Mouse (Mus musculus) brain, embryonic 18.5 days (tissue): ENCODE results near the gene Gm17542.
A peak's percentile ranks its signal among the peaks of the same experiment; 100 is the strongest.
"Not testable (repeated sequence)": the region's sequence is repeated elsewhere in the genome, so short reads cannot be mapped to it uniquely, and the experiment has no call there.

ENCODE experiments used
- DNase-seq: peaks from one replicate; pipeline ENCODE4 v3.0.0-alpha.2; 2012; ENCODE audit warnings: low read depth, low spot score

The Gm17542 gene

GRCm38 (mm10) chr10:58718110-58718509 lies at the start of gene Gm17542:
Gm17542 (minus strand) TSS chr10:58718210.
- DNase-seq: not testable (repeated sequence)

DNA sequence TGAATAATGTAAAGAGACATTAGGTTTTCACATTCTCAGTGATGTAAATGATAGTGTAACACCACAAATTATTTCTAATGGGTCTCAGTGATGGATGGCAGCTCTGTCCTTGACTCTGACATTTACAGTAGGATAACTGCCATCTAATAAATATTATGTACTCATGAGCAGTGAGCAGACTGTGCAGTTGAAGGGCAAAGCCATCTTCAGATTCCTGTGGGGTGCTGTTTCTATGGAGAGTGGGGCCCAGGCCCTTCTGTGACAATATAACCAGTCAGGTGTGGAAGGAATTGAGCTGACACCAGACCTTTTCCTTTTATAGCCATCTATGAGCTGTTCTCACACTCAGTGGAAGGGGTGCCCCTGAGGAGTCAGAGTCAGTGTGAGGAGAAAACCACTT lies 21.8 kb upstream of the Gm17542 start:
- no peak for DNase-seq

DNA sequence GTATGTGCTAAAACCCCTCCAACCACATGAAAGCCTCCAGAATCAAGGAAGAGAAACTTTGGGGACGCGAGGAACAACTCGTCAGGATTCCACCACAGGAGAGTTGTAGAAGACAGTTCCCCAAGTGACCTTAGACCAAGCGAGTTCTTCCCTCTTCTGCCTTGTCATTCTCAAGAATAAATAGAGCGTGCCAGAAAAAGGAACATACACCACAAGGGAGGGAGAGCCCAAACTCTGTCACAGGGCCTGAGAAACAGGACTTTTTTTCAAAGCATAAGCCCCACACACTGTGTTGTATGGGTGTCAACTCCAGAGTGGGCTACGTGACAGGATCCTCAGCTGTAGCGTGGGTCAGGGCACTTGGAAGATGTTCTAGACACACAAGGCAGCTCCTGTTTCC lies 20.1 kb upstream of the Gm17542 start:
- no peak for DNase-seq

DNA sequence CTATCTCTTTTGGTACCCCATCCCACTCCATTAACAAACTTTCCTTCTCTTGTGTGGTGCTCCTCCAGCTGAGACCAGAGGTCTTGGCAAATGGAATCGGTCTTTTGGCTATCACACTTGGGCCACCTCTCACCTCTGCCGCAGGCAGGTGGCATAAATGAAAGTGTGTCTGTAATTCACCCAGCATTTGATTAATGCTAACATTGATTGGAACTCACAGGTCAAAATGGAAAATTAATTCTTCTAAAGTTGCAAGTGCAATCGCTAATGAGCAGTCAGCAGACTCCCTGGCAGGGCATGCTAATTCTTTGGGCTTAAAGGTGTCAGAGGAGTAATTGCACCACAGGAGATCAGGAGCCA lies 3.2 kb downstream of the Gm17542 start:
- no peak for DNase-seq

DNA sequence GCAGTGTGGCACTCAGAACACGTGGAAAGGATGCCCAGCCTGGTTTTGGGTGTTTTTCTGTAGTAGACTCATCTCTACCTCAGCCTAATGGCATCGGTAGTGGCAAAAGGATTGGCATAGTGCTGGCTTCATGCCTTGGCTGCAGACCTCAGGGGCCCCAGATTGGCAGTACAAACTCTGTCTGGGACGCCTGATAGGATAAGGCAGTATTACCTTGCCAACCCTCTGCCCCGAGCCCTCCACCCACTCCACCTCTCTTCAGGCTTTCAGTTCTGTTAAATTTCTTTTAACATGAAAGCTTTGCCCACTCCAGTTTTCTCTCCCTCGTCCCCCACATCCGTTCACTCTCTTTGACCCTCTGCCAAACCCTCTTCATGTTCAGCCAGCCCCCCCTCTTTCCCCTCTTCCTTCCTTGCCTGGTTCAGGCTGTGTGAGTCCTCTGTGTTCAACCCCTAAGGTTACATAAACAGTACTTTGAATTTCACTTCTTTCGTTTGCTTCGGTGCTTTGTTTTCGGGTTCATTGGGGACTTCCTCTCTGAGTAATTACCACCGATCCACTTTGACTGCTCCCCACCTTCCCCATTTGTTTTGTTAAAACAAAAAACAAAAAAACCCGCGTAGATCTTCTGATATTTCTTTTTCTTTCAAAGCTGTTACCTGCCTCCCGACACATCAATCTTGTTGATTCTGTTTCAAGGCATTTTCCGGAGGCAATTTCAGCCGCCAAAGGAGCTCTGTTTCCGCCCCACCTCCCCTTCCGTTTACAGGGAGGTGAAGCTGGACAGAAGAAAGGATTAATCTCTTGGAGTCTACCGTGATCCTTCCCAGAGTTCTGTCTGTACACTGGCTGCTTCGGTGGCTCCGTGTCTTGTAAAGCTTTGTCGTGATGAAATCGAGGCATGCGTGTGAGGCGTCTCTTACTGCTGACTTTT lies 3.9 kb downstream of the Gm17542 start:
- DNase-seq: no peak

DNA sequence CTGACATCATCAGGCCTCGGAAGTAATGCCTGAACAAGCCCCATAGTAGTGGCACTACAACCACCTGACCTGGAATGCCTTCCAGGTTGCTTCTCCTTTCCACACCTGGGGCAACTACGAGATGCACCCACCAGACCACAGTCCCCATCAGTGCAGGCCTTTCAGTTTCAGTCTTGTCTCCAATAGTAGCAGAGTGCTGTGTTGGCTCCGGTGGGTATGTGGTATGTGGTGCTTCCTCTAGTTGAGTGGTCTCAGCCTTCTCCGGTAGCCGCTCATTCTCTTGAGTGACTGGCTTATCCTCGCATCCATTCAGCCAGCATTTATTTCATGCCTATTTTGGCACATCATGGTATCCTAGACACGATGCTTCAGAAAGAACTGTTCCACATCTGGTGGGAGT lies 4.8 kb downstream of the Gm17542 start:
- no peak for DNase-seq

DNA sequence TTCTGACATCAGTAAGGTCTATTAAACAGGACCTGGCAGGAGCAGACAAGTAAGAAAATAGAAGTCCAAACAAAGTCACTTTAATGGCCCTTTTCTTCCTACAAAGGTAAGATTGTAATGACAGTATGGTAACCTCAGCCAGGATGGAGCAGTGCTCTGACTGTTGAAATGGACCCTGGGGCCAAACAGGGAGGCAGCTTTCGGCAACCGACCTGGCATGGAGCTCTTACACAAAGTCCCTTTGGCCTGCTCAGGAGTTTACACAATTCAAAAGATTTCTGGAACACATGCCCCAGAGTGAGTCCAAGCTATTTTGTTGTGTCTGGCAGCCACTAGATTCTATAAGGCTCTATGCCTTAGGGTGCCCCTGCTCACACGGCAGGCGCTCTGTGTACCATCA lies 9.0 kb downstream of the Gm17542 start:
- no peak for DNase-seq

DNA sequence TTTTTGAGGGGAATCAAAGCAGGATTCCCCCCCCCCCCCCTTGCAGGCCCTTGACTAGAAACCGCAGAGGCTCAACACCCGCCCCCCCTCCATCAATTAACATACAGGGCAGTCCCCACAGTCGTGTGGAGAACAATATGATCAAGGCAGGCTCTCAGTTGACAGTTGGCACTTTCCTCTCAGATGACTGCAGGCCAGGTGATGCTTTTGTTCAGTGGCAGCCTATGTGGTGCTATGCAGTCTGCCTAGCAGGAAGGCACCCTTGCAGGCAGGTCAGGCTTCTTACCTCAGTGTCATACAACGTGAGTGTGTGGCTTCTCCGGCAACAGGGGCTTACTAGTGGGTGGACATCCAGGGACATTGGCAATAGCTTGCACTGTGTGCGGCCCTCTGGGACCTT lies 17.4 kb downstream of the Gm17542 start:
- DNase-seq: no peak

- no peak for DNase-seq
These were observed 17.9 kb downstream of the Gm17542 start for GRCm38 (mm10) chr10:58700160-58700559.

DNA sequence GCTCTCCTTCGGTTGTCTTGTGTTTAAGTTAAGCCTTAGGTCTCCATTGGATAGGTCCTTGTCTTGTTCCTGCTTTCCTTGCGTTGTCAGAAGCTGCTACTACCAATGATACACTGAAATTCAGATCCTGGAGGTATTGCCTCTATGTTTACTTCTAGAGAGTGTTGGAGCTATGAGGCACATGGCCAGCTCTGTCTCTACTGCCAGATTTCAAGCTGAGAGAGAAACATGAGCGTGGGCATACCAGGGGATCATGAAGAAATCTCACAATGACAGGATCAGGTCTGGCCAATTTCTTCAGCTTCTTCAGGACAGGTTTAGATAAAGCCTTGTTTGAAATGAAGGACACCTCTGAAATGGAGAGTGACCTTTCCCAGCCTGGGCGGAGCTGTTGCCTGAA lies 19.1 kb downstream of the Gm17542 start:
- no peak for DNase-seq

DNA sequence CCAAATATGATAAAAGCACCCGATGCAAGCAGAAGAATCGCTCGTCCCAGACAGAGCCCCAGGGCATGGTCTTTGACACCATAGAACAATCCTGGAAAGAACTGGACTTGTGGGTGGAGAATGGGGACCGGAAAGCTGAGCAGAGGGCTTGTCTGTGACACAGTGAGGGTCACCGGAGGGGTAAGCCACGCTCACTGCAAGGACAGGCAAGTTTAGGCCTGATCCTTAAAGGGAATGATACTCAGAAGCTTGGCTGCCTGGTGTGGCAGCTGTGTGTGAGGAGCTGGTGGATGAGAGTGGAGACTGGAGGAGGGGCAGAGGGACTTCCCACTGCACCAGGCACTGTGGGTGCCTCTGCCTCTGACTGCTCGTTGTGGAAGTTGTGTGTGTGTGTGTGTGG lies 27.0 kb downstream of the Gm17542 start:
- DNase-seq: no peak

- DNase-seq: no peak
These were observed 38.7 kb downstream of the Gm17542 start for GRCm38 (mm10) chr10:58679298-58679697.

DNA sequence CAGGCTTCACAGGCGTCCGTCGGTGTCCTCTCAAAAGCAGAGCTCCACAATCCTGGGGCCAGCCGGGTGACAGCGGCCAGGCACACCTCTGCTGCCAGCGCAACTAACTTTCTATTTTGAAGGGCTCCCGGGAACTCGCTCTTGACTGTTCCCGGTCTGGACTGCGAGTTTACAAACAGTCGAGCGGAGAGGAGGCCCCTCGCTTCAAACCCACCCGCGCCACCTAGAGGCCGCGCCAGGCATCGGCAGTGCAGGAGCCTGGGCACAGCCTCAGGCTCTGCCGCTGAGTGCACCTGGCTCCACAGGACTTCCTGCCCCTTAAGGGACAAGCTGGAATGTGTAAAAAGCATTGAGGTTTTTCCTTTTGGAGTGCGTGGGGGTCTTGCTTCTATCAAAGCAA lies 42.5 kb downstream of the Gm17542 start, which contains the start of gene Edar:
Gene Edar, minus strand, starts transcription at position 122 of the 400 bp plus-strand sequence.
- no peak for DNase-seq

DNA sequence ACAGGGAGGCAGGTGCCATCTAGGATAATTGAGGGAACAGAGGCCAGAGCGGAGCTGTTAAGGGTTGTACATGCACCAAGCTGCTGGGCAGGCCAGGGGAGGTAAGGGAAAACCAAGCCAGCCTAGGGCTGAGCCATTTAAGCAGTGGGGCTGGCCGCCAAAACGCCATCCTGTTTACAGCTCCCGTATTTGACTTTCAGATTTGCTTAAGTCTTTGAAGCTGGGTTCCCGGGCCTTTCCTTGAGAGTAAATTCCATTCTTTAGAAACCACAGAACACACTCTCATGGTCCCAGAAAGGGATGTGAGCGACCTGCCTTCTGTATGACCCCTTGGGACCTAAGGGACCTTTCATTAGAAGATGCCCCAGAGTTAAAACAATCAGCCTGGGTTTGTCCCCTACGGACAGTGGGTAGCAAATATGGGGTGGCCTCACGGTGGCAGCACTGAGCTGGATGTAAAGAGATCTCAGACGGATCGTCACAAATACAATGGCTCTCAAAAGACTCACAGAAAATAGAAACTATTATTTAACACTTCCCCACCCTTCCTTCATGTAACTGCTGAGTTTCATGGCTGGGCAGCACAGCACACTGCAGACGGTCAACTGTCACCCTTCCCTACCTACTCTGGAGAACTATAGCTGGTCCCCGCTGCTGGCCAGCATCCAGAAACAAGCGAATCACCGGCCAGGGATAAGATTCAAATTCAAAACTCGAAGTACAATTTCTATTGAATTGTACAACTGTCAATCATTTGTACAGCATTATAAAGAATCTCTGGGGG lies 44.5 kb downstream of the Gm17542 start:
- DNase-seq: peak; percentile 63

DNA sequence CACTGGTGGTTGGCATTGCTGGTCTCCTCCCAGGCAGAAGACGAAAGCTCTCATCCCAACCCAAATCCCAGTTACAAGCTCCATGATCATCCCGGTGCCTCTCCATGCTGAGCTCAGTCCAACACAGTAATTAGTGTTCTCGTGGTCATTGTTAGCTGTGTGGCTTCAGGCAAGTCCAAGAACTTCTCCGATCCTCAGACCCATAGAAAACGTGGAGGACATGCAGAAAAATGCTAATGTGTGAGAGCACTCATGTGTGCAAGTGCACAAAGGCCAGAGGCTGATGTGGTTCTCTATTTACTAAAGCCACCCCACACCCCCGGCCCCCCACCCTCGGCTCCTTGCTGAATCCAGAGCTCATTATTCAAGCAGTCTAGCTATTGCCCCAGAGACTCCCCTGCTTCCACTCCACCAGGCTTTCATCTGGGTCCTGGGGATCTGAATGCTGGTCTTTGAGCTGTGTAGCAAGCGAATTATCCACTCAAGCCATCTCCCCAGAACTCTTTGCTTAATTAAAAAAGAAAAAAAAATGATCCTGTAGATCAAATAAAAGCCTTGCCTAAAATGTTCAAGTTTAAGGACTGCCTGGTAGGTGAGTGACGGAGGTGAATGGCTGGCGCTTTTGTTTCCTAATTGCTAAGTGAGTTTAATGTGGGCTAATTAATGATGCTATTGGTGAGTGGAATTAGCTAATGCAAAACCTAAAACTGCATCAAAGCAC lies 45.3 kb downstream of the Gm17542 start:
- no peak for DNase-seq

- no peak for DNase-seq
These were observed 54.1 kb downstream of the Gm17542 start for GRCm38 (mm10) chr10:58663868-58664267.
